Mouse (Mus musculus): Measurements from ENCODE around the gene Ppp1r16b.
"Not testable (repeated sequence)": the region's sequence is repeated elsewhere in the genome, so short reads cannot be mapped to it uniquely, and the experiment has no call there.

The Ppp1r16b gene

DNA sequence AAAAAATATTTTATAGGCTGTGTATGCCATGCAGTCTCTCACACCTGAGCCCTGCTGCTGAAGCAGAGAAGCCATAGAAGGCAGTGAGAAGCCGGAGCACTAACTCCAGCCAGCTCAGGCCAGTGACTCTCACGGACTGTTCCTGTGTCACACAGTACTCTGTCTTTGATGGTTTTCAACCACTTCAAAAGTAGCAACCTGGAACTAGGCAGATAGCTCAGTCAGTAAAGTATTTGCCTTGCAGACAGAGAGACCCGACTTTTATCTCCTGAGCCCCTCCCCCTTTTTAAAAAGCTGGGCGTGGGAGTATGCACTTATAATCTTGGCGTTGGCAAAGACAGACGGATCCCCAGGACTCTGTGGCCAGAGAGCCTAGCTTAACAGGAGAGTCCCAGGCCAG, 58.6 kb downstream of the Ppp1r16b start:
- DNase-seq (ENCODE audit: low spot score) = no peak

DNA sequence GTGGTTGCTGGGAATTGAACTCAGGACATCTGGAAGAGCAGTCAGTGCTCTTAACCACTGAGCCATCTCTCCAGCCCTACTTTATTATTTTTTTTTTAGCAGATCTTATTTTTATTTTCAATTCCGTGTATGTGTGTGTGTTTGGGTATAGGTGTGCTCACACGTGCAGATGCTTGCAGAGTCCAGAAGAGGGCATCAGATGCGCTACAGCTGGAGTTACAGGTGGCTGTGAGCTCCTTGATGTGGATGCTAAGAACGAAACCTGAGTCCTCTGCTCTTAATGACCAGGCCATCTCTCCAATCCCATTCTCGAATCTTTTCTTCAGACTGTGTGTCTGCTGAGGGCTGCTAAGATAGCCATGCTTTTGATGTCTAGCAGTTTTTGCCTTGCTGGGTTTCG, 61.1 kb downstream of the Ppp1r16b start:
- no peak for DNase-seq (ENCODE audit: low spot score)

DNA sequence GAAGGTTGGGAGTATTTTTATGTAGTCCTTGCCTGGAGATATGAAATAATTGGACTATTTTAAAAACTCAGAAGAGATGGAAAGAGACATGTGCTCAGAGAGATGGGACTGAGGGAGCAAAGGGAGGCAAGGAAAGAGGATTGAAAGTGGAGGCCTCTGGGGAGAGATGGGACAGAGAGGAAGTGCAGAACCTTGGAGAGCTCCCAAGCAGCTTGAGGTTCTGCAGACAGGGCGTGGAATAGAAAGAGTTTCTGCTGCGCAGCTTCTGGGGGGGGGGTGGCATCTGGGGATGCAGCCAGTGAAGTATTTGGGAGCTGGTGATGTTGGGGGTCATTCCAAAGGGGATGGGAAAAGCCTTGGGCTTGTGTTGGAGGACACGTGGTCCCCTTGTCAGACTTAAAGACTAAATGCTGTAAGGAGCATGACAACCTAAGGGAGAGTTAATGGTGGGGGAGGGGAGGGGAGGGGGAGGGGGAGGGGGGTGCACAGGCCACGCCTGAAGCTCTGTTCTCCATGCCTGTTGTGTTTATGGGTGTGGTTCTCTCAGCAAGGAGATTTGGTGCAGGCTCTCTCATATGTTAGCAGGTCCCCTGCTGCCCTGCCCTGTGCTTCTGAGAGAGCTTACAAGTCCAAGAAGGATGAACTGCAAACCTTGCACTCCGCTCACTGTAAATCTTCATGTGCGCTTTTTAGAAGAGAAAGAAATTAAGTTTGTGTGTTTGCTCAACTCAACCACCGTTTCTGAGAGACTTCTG, 63.0 kb downstream of the Ppp1r16b start:
- DNase-seq (ENCODE audit: low spot score) = no peak

DNA sequence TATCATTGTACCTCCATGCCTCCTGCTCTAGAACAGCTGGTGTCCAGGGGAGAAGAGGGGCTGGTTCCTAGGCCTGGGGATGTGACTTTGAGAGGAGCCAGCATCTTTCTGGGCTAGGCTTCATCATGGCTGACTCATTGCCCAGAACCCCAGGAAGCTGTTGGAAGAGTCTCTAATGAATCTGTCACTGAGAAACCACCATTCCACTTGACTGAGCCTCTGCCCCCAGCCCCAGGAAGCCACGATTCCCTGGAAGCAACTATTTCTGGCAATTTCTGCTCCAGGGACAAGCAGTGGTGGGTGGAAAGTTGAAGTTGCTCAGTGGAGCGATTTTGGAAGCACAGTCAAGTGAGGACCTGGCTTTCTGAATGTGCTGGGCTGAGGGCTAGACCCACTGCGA, 65.7 kb downstream of the Ppp1r16b start:
- no peak for DNase-seq (ENCODE audit: low spot score)

DNA sequence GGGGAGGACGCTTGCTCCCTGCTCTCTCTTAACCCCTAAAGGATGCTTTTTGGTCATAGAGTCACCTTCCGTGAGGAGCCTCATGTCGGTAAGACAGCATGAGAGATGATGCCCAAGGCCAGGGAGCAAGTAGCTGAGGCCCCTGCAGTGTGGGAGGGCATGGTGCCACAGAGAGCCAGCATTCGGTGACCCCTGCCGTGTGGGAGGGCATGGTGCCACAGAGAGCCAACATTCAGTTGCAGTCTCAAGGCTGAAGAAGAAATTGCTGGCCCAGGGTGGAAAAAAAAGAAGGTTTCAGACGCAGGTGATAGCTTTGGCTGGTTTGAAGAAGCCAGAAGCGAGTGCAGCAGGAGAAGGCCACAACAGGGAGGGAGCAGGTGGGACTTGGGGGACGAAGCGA, 67.3 kb downstream of the Ppp1r16b start:
- no peak for DNase-seq (ENCODE audit: low spot score)

DNA sequence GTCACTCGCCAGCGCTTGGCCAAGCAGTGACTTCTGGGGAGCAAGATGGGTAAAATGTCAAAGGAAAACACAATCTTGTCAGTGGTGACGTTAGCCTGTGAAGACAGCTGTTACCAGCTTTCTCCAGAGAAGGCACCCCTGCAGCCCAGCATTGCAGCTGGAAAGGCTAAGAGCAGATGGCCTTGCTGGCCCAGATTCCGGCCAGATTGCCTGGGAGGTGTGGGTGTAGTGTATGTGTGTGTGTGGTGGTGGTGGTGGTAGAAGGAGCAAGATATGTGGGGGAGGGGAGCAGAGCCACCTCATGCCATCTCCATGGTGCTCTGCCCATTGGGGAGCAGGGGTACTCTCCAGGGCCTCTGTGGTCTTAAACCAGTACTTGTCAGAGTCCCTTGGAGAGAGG, 67.9 kb downstream of the Ppp1r16b start:
- no peak for DNase-seq (ENCODE audit: low spot score)

DNA sequence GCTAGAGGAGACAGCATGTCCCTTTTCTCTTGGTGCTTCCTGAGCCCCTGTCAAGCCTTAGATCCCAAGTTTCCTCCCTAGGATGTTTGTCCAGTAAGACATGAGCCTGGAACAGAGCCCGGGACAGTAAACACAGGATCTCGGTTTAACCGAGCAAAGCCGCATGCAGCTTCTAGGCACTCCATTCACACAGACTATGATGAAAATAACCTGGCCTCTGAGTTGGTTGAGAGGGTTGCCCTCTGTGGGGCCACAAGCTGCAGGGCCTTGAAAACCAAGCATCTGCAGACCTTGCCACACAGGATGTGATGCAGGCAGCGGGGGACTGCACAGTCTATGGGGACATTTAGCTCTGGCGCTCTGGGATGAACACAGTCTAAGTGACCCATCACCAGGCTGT, 68.7 kb downstream of the Ppp1r16b start:
- DNase-seq (ENCODE audit: low spot score) = peak; percentile 21

DNA sequence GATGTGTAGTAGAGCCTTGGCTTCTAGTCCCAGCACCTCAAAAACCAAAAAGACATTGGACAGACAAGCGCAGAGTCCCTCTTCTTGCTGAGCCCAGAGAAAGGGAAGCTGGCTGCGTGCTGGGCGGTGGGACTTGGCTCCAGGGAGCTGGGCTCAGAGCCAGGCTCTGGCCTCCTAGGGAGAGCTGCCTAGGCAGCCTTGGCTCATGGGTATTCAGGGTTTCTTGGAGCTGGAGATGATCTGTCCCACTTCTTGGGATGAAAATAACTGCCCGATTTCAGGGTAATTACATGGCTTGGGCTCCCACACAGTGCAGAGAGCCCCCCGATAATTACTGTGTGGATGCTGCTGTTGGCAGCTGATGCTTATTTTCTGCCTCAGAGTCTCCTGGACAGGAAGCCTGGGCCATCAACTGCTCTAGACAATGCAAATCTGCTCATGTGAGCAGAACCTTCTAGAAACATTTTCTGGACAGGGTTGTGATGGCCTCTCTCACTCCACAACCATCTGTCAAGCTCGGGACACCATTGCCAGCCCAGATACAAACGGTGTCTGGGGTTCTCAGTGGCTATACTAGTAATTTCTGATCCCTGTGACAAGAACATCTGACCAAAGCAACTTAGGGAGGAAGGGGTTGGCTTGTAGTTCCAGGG, 69.4 kb downstream of the Ppp1r16b start:
- DNase-seq (ENCODE audit: low spot score) = no peak

DNA sequence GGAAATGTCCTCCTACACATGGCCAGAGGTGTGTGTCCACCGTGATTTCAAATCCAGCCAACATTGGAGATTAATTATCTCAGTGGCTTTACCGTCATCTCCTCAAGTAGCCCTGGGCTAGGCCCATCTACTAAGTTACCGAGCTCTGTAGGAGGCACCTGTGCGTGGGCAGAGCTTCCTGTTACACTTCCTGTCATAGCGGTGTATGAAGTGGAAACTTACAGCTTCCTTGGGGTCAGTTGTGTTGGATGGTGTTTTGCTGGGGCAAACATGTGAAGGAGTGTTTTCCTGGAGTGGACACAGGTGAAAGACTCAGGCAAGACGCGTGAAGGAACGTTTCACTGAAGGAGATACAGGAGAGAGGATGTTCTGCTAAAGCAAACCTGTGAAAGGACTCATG, 70.1 kb downstream of the Ppp1r16b start:
- DNase-seq (ENCODE audit: low spot score) = peak; percentile 40

DNA sequence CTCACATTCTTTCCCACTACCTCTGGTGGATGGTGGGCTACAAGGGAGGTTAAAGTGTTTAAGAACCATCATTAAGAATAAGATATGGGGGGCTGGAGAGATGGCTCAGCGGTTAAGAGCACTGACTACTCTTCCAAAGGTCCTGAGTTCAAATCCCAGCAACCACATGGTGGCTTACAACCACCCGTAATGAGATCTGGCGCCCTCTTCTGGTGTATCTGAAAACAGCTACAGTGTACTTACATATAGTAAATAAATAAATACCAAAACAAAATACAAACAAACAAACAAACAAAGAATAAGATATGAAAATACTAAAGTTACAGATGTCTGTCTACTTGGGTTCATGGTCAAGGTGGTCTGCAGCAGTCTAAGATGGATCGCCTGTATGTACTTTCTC, 71.0 kb downstream of the Ppp1r16b start:
- not testable (repeated sequence) for DNase-seq (ENCODE audit: low spot score)

DNA sequence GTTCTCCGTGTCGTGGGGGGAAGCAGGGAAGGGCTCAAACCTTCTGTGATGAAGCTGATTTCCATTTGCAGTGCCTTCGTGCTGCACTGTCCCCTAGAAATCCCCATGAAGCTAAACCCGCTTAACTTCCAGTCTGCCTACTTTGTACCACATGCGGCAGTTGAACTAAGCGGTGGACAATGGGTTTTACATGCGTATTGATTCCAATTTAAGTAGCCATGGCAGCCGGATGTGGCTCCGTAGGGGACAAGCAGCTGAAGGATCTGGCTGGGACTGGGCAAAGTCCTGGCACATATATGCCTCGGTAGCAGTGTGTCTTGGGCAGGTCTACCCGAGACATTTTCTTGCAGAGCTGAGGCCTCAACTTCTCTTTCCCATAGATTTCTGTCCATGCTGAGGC, 73.4 kb downstream of the Ppp1r16b start:
- DNase-seq (ENCODE audit: low spot score) = no peak

DNA sequence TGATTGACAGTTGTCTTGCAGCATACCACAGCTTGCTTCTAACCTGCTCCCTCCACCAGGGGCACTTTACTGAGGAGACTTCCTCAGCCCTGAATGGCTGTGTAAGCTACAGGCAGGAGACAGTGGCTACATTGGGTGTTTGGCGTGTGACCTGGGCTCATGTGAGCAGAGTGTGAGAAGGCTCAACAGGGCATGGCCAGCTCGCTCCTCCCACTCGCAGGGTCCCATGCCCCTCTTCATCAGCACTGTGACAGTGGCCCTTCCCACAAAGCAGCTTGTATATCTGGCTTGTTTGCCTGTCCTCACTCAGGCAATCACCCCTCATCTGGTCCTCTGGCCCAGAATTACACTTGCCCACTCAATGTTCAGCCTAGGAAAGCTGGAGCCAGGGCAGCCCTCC, 73.9 kb downstream of the Ppp1r16b start:
- no peak for DNase-seq (ENCODE audit: low spot score)

DNA sequence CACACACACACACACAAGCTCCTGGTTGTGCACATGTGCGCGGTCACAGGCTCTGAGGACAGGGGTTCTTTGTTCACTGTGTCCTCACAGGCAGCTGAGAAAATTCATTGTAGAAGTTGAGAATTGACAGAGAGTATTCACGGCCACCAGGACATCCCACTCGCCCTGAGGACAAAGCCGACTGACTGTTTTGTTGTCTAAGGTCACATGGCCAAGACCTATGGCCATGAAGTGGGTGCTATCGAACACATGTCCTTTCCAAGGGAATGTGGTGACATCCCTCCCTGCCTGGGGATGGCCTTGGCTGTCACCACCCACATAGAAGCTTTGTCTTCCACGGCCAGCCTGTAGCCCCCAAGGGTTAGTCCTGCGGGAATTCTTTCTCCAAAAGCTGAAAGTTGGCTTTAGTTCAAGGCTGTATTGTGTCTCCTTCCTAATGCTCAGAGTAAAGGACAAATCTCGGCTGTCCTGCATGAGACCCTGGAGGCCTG, 75.9 kb downstream of the Ppp1r16b start:
- no peak for DNase-seq (ENCODE audit: low spot score)

DNA sequence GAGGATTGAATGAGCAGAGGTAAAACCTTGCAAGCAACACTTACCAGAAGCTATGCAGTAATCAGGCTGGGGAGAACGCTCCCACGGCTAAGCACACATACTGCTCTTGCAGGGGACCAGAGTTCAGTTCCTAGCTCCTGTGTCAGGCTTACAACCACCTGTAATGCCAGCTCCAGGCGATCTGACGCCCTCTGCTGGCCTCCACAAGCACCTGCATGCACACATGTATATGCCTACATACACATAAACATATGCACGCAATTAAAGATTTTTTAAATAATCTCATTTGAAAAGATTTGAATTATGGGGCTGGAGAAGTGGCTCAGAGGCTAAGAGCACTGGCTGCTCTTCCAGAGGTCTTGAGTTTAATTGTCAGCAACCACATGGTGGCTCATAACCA, 77.2 kb downstream of the Ppp1r16b start:
- DNase-seq (ENCODE audit: low spot score) = no peak

DNA sequence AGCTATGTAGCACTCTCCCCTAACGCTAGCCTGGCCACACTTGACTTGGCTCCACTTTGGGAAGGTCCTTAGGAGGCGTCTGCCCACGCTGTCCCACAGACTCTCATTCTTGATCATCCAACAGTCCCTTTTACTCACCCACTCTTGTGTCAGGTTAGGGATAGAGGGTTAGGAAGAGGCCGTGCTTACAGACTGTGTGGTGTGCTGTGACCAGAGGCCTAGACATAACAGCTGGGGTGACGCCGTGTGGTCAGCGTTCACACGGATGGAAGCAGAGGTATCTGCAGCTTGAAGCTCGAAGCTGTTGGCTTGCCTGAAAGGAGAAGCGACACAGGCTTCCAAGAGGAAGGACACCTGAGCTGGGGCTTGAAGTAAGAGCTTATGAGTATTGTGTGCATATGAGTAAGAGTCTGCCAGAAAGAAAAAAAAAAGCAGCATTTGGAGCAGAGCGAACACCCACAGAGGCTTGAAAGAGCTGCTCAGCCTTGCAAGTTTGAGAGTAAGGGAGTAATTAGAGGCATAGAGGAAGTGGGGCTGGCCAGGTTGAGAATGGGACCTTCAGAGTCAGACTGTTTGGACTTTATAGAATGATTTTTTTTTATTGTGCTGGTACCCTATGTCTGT, 78.4 kb downstream of the Ppp1r16b start:
- no peak for DNase-seq (ENCODE audit: low spot score)

DNA sequence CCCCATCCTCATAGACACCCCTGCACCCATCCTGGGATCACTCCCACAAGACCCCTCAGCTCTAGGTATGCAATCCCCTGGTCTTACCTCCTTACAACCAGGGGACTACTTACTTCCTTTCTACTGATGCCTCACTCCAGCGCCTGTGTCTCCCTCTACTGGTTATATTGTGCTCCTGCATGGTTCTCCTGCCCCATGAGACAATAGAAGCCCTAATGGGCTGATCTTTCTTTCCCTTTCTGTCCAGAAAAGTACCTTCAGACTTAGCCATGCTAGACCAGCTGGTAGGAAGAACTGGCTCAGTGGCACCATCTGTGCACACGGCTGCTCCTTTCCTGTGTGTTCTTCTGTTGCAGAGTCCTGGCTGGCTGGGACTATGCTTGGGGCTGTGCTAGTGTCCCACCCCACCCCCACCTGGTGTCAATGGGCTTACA, 79.9 kb downstream of the Ppp1r16b start:
- peak; percentile 32 for DNase-seq (ENCODE audit: low spot score)

DNA sequence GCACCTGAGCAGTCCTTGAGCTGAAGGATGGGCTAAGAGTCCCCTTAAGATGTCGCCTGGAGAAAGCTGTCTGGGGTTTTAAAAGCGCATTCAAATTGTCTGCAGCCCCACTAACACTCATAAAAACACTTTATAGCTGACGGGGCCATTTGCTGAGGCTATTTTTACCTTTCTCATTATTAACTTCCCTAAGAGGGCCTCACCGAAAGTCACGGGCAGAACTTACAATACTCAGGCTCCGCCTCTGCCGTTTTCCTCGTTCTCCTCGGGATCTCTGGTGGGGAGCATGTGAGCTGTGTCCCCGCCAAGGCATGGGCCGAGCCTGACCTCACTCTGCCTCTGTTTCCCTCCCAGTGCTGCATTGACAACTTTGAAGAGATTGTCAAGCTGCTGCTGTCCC, 81.0 kb downstream of the Ppp1r16b start:
- no peak for DNase-seq (ENCODE audit: low spot score)

DNA sequence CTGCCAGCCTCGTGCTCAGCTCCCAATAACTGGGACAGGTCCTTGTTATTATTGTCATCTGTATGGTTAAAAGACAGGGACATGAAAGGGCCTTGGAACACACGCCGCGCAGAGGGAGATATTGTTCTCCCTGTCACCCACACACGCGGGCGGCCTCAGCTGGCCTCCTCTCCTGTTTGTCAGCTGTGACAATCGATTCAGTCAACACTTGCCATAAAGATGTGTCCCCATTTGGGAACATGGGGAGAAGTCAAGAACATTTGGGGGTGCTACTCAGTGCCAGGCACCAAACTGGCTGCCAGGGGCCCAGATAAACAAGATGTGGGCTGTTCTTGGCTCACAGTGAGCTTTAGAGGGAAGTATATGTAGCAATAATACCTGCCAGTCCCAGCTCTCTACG, 84.2 kb downstream of the Ppp1r16b start:
- DNase-seq (ENCODE audit: low spot score) = no peak

DNA sequence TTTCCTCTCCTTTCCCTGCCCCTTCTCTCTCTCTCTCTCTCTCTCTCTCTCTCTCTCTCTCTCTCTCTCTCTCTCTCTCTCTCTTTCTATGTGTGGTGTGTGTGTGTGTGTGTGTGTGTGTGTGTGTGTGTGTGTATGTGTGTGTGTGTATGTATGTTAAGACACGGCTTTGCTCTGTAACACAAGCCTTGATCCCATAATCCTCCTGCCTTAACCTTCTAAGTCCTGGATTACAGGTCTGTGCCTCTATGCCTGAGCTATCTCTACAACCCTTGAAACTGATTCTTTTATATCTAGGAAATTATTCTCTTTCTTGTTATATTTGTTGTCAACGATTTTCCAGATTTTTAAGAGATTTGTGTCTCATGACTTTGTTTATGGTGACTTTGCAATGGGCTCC, 95.0 kb downstream of the Ppp1r16b start:
- no peak for DNase-seq (ENCODE audit: low spot score)

DNA sequence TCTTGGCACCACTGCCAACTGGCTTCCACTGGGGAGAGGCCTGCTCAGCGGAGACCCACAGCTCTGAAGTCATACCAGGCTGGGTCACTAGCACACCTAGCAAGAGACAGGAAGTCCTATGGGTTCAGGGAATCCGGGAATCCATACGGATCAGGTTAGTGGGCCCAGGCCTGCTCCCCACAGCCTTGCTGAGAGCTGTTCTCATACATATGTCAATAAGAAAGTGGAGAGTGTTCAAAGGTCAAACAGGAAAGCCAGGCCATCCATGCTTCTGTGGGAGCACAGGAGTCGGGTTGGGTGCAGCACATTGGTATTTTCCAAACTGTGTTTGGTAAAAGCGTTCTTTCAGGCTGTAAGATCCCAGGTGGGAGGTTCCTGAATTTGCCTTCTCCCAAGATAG, 97.1 kb downstream of the Ppp1r16b start:
- DNase-seq (ENCODE audit: low spot score) = no peak

DNA sequence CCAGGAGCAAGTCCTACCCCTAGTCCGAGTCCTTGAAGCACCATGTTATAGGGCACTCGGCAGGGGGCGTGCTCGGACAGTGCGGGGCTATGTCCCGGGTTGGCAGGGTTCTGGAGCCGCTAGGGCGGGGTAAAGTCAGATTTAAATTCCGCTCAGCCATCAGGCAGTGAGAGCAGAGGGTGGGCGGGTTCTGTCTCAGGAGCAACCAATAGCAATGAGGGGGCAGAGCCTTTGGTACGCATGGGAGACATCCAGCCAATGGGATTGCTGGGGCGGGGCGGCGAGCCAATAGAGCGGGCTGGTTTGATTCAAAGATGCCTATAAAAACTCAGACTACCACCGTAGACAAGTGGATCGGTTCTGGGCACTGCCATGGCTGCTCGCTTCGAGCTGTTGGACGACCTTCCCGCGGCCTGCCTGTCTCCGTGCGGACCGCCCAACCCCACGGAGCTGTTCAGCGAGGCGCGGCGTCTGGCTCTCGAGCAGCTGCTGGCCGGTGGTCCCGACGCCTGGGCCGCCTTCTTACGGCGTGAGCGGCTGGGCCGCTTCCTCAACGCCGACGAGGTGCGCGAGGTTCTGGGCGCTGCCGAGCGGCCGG, 102.6 kb downstream of the Ppp1r16b start, which contains the start of gene Fam83d:
Gene Fam83d (plus strand): TSS at position 352 of the 598 bp plus-strand sequence.
- DNase-seq (ENCODE audit: low spot score) = peak; percentile 91

DNA sequence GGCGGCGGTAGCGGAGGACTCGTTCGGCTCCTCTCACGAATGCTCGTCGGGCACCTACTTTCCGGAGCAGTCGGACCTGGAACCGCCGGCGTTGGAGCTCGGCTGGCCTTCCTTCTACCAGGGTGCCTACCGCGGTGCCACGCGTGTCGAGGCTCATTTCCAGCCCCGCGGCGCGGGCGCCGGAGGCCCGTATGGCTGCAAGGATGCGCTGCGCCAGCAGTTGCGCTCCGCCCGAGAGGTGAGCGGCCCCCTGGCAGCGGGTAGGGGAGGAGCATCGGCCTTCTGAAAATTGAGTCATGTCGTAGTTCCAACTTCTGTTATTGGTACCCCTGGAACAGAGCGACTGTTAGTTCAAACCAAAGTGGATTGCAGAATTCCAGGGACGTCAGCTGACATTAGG, 103.2 kb downstream of the Ppp1r16b start:
- peak; percentile 49 for DNase-seq (ENCODE audit: low spot score)

DNA sequence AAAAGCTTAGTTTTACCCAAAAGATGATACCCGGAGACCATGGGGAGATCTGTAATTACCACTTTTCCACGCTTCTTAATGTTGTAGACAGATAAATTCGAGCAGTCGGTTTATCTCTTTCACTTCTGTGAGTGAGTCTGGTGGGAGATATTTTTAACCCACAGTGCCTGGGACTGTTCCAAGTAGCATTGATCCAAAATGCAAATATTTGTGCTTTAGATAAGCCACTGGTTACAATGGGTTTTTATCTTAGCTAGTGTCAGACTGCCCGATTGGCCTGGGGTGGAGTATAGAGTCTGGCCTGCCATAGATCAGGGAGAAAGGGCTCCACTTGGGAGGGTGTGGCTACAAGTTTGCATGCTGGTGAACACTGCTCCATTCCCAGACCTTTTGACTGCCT, 103.6 kb downstream of the Ppp1r16b start:
- peak; percentile 29 for DNase-seq (ENCODE audit: low spot score)
